Mouse (Mus musculus) urinary bladder, postnatal 10 days (tissue): ENCODE data around the gene Podnl1.

Source experiments
- DNase-seq: peaks from one replicate; pipeline ENCODE4 v3.0.0; 2022; ENCODE audit warnings: low spot score

Gene Podnl1

GRCm38 (mm10) chr8:84127202-84127901 is 1.6 kb downstream of the Podnl1 start:
- no peak for DNase-seq

DNA sequence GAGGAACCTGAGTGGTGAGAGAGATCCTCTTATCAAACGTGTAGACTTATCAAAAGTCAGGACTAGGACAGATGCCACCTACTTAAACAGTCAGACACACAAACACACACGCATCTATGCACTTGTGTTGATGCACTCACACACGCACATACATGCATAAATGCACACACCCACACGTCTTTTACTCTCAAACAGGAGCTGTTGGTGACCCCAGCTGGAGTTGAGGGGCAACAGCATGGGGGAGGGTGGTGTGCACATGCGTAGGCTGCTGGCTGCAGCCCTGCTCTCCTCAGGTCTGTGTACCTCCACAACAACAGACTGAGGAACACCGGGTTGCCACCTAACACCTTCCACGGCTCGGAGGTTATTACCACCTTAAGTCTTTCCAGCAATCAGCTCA is 2.5 kb downstream of the Podnl1 start:
- no peak for DNase-seq

- no peak for DNase-seq
These were observed 5.0 kb downstream of the Podnl1 start for GRCm38 (mm10) chr8:84130806-84131205.

DNA sequence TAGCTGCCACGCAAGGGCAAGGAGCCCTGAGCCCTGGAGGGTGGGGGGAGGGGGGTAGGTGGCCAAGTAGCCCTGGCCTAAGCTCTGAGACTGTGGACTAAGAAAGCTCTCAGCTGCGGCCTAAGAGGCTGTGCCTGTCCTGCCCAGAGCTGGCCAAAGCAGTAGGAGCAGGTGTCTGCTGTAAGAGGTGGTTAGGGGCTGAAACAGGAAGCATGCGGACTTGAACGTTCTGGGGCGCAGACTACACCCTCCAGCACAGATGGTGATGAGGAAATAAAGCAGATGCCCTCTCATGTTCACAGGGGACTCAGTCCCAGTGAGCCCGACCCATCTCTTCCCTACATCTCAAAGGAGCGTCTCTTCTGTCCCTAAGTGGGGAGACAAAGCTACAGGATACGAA is 6.4 kb downstream of the Podnl1 start:
- no peak for DNase-seq

DNA sequence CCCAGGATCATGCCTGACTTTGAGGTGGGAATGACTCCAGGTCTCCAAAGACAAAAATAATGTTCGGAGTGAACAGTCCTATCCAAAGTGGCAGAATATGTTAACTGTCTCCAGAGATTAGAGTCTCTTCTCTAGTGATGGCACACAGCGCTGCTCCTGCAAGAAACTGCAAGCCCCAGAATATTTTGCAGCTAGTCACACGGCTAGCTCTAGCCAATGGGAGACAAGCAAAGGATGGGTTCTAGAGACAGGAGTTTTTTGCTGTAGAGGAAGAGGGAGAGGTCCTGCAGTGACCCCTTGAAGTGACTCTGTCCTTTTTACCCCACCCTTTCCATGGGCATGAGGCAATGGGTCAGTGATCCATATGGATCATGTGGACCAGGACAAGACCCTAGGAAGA is 12.1 kb downstream of the Podnl1 start:
- DNase-seq = no peak

DNA sequence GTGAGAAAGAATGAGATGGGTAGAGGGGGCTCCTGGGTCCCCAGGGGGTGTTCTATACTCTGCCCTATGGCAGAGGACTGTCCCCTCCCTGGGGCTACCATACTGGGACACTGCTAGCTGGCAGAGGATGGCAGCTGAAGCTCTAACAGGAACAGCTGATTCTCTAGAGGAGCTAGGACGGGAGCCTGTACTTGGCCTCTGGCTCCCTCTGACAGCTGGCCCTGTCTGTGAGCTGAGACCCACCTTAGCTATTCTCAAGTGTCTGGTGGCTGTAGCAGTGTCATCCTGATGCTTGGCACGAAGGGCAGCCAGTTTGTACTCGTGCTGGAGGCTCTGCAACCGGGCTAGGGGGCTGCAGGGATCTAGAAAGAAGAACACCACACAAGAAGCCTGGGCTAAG is 15.0 kb downstream of the Podnl1 start:
- DNase-seq = no peak

GRCm38 (mm10) chr8:84144636-84145245 is 19.0 kb downstream of the Podnl1 start:
- DNase-seq = no peak

DNA sequence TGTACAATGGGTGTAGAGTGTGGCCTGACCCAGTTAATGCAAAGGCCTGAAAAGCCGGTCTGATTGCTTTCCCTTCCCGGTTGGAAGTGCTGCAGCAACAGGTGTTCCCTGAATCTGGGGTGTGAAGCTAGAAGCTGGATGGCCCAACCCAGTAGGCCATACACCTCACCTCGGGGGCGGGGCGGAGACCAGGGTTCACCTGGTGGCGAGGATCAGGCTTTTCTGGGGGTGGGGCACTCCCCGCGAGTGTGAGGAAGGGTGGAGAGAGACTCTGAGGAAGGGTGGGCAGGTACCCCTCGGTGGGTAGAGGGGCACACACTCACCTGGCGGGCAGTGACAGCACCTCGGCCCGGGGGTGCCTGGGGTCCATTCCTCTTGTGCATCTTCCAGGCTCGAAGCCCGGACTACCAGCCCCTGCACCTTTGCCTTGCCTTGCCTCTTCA is 21.6 kb downstream of the Podnl1 start:
- no peak for DNase-seq

DNA sequence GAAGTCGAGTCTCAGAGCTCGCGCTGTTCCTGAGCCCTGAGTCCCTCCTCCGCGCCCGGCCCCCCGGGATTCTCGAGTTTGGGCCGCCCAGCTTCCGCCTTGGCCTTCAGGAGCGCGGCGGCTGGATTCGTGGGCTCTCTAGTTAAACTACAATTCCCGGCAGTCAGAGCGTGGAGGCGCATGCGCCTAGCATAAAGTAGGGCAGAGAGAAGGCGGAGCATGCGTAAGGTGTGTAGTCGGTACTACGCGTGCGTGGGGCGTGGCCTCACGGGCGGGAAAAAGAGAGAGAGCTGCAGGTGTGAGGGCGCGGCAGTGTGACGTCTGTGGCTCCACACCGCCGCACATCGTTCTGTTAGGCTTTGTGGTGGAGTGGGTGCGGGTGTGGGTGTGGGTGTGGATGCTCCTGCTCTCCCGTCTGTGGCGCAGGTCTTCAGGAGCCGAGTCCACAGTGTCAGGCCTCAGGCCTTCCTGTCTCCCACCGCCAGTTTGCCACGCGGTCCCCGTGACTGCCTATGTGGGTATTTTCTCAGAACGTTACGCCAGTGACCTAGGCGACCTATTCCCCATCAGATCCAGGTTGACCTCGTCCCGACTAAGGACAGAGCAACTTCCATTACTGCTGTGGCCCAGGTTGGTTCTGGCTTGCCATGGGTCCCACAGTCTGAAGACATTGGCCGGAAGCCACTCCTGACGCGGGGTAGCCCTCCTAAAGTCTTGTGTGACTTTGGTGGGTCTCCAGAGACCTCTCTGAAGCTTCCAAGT is 22.2 kb downstream of the Podnl1 start, which contains the start of the genes Cc2d1a and 4930432K21Rik:
Gene Cc2d1a, minus strand, starts transcription at position 168 of the 762 bp plus-strand sequence.
Gene 4930432K21Rik, plus strand, starts transcription at position 257 of the 762 bp plus-strand sequence.
- DNase-seq = peak; percentile 72

GRCm38 (mm10) chr8:84148531-84148850 is 22.7 kb downstream of the Podnl1 start:
- no peak for DNase-seq

- DNase-seq = no peak
These were observed 23.4 kb downstream of the Podnl1 start for GRCm38 (mm10) chr8:84149181-84149580.

- no peak for DNase-seq
These were observed 31.8 kb downstream of the Podnl1 start for GRCm38 (mm10) chr8:84157620-84158019.

DNA sequence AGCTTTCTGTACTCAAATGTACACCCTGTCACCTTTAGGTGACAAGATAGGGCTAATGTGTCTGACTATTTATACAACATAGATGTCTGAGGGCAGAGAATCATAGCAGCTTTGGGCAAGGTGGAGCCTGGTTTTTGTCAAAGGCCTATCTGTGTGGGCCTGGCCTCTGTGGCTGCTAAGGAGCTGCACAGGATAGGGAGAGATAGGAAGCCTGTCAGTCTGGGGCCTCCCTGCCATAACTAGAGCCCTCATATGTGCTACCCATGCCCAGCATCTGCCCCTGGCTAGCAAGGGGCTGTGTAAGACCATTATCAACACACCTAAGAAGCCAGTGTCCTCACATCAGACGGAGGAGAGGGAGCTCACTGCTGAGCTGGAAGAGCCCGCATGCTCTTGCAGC is 41.9 kb downstream of the Podnl1 start:
- no peak for DNase-seq

DNA sequence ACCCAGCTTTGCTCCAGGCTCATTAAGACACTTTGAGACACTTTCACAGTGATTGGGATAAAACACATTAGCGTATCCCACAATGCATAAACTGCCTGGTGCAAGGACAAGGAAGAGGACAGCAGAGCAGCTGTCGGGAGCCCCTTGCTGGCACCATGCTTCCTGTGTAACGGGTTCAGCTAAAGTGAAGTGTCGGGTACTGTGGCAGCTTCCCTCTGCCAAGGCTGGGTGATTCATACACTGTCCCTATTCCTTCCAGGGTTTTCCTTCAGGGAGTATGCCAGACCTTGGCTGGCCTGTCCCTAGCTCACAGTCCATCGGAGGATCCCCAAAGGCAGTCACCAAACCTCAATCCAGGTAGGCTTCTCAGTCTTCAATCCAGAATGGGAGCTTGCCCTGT is 44.3 kb downstream of the Podnl1 start:
- DNase-seq = no peak

DNA sequence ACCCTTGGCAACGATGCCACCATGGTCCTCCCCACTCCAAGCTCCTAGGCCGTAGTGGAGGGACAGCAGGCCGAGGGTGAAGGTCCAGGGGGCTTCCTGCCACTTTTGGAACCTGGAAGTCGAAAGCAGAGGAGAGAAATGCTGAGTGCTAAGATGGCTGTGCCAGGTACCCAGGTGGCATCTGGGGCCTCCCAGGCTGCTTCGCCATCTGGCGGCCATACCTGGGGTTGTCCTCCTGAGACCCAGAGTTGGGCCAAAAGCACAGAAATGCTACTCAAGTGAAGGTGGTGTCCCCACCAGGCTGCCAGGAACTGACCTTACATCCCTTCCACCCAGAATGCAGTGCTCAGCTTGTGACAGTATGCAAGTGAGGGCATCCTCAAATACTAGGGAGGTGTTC is 48.1 kb downstream of the Podnl1 start:
- no peak for DNase-seq

GRCm38 (mm10) chr8:84176560-84176959 is 50.8 kb downstream of the Podnl1 start:
- DNase-seq = no peak

GRCm38 (mm10) chr8:84177405-84177804 is 51.6 kb downstream of the Podnl1 start:
- DNase-seq = no peak

- no peak for DNase-seq
These were observed 52.8 kb downstream of the Podnl1 start for GRCm38 (mm10) chr8:84178592-84178991.

GRCm38 (mm10) chr8:84179946-84180345 is 54.2 kb downstream of the Podnl1 start:
- DNase-seq = no peak

- no peak for DNase-seq
These were observed 54.9 kb downstream of the Podnl1 start for GRCm38 (mm10) chr8:84180530-84181190.
